Mouse (Mus musculus) hindbrain, embryonic 15.5 days (tissue): ENCODE data around the gene 6430531B16Rik. TPM values are rescaled to one million over a fixed set of nuclear protein-coding genes. Genes with fewer than 3 reads are reported as not detected.

Experiments used
- ATAC-seq: fragments of 200-750 bp; cut with Nextera tagmentation; 2 replicates; pipeline ENCODE4 v1.8.0; 2017; ENCODE audit warnings: low read depth, moderate number of reproducible peaks, moderate TSS enrichment; ENCODE audit not compliant: low FRiP score
- H3K27ac ChIP-seq: fragments of 300-500 bp; sonication (generic); replicated peaks from 2 replicates; pipeline ENCODE4 v1.5.1; 2015; ENCODE audit warnings: mild to moderate bottlenecking, inconsistent platforms
- H3K27me3 ChIP-seq: fragments of 300-500 bp; sonication (generic); 2 replicates; pipeline ENCODE4 v1.6.1; 2015; ENCODE audit warnings: control low read depth, inconsistent platforms
- H3K36me3 ChIP-seq: fragments of 300-500 bp; sonication (generic); 2 replicates; pipeline ENCODE4 v1.6.1; 2015; ENCODE audit warnings: control low read depth, inconsistent platforms
- H3K4me1 ChIP-seq: fragments of 300-500 bp; sonication (generic); replicated peaks from 2 replicates; pipeline ENCODE4 v1.6.1; 2015; ENCODE audit warnings: control low read depth, inconsistent platforms
- H3K4me2 ChIP-seq: fragments of 300-500 bp; sonication (generic); 2 replicates; pipeline ENCODE4 v1.6.1; 2015; ENCODE audit warnings: moderate library complexity, mild to moderate bottlenecking, inconsistent platforms
- H3K4me3 ChIP-seq: fragments of 300-500 bp; sonication (generic); 2 replicates; pipeline ENCODE4 v1.5.1; 2015; ENCODE audit warnings: mild to moderate bottlenecking, inconsistent platforms
- H3K9ac ChIP-seq: fragments of 300-500 bp; sonication (generic); 2 replicates; pipeline ENCODE4 v1.6.1; 2015; ENCODE audit warnings: inconsistent platforms
- H3K9me3 ChIP-seq: fragments of 300-500 bp; sonication (generic); 2 replicates; pipeline ENCODE4 v1.6.1; 2016; ENCODE audit warnings: control low read depth, inconsistent platforms
- WGBS: fragments of 180-500 bp; shearing (Covaris S2); methylation state at CpG from one replicate; pipeline ENCODE4 v1.1.7; 2015; 5-methylcytosine and 5-hydroxymethylcytosine counted together
- polyA plus RNA-seq: library from polyadenylated mRNA; unstranded; fragments of >200 nt; fragmentation: Nextera tagmentation; extraction: Ambion mirVana; gene quantifications from 2 replicates; pipeline ENCODE4 v1.2.1, GENCODE M21; 2015

The 6430531B16Rik gene
- polyA plus RNA-seq, 1 experiment from 2014 or later = 0.97 TPM

DNA sequence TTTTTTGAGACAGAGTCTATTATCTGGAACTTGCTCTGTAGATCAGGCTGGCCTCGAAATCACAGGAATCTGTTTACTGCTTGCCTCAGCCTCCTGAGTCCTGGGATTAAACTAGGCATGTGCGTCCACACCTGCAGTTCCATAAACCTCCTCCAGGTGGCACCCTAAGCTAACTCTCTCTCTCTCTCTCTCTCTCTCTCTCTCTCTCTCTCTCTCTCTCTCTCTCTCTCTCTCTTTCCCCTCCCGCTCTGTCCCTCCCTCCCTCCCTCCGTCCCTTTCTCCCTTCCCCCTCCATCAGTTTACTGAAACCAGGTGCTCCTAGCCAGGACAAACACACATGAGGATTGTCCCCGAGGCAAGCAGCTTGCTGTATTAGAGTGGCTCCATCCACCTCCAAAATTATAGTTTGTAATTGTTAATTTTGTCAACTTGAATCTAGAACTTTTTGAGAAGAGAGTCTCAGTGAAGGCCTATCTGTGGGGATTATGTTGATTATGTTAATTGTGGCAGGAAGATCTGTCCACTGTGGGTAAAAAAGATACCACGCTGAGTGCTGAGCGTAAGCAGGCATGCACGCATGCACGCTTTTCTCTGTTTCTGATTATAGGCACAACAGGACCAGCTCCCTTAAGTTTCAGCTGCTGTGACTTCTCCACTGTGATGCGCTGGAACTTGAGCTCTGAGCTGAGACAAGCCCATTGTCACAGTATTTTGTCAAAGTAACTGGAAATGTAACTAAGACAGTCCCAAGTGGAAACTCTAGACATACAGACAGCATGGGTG lies 9.0 kb downstream of the 6430531B16Rik start:
- ATAC-seq = no peak; the same call in 1 of the 2 replicates
- Histone ChIP-seq H3K4me2 (no peak overlapping the region), H3K27me3 (no peaks in the 10 kb centered on the region), H3K9me3 (no peaks in the 10 kb centered on the region), H3K4me1 (no peaks in the 10 kb centered on the region), H3K4me3 (no peak overlapping the region), H3K9ac (no peak overlapping the region), H3K36me3 (no peaks in the 10 kb centered on the region), H3K27ac (no peak overlapping the region)
- 33% methylated on average over 10 of the region's 10 CpGs for WGBS

DNA sequence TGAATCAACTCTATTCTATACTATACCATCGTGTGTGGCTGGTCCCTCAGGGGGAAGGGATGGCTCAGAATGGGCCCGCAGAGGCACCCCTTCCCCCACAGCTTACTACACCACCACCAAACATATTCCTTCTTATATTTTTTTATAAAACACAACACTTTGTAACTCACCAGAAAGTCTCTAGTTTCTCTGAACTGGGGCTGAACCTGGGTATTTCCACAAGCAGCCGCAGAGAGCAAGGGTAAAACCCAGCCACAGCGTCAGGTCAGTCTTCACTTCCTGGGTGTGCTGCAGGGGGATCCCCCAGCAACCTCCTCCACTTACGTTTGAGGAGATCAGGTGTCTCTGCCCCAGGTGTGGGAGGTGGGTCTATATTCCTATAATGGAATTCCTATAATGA lies 10.1 kb downstream of the 6430531B16Rik start:
- H3K27me3 ChIP-seq = no peaks in the 10 kb centered on the region
- ATAC-seq = no peak
- H3K27ac ChIP-seq = no peak overlapping the region
- H3K4me1 ChIP-seq = no peaks in the 10 kb centered on the region
- no peak overlapping the region for H3K9ac ChIP-seq
- H3K9me3 ChIP-seq = no peaks in the 10 kb centered on the region
- no peak overlapping the region for H3K4me2 ChIP-seq
- 52% methylated on average over 5 of the region's 5 CpGs for WGBS
- H3K4me3 ChIP-seq = no peak overlapping the region
- H3K36me3 ChIP-seq = no peaks in the 10 kb centered on the region

DNA sequence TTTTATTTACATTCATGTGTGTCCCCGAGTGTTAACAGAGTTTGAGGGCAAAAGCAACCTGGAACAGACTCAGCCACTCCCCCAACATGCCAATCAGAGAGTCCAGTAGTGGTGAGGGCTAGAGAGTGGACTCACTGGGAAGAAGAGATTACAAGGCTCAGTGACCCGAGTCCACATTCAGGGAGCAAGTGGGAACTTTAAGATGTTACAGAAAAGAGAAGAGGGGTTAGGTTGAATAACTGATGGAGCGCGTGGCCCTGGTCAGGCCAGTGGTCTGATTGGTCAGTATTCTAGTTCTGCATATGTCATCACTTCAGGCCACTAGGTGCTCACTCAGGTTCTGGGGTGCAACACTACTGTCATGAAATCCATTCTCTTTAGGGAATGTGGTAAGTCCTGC lies 11.4 kb downstream of the 6430531B16Rik start:
- no peaks in the 10 kb centered on the region for H3K36me3 ChIP-seq
- ATAC-seq = no peak
- no peak overlapping the region for H3K4me3 ChIP-seq
- no peak overlapping the region for H3K27ac ChIP-seq
- no peak overlapping the region for H3K4me2 ChIP-seq
- H3K9ac ChIP-seq = no peak overlapping the region
- no peaks in the 10 kb centered on the region for H3K27me3 ChIP-seq
- no peaks in the 10 kb centered on the region for H3K9me3 ChIP-seq
- WGBS = 12% methylated on average over 4 of the region's 4 CpGs
- H3K4me1 ChIP-seq = no peaks in the 10 kb centered on the region

DNA sequence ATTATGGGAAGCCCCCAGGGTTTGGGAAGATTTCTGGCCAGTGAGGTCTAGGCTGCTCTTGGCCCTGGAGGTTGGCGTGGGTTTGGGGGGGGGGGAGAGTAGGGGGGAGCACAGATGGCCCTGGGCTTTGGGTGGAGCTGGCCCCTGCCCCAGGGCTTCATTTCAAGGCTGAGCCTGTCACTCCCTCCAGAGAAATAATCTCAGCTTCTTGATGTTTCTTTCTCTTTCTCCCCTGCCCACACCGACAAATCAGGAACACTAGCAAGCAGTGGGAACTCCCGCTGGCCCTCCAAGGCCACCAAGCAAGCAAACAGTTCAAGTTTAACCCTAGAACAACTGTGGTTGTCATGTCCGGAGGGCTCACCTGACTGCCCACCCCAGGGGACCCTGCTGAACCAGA lies 14.7 kb downstream of the 6430531B16Rik start:
- H3K36me3 ChIP-seq = no peaks in the 10 kb centered on the region
- no peaks in the 10 kb centered on the region for H3K27me3 ChIP-seq
- no peak overlapping the region for H3K27ac ChIP-seq
- no peak overlapping the region for H3K4me2 ChIP-seq
- H3K9ac ChIP-seq = no peak overlapping the region
- H3K9me3 ChIP-seq = no peaks in the 10 kb centered on the region
- no peaks in the 10 kb centered on the region for H3K4me1 ChIP-seq
- ATAC-seq = no peak
- H3K4me3 ChIP-seq = no peak overlapping the region
- WGBS = 62% methylated on average over 4 of the region's 4 CpGs

DNA sequence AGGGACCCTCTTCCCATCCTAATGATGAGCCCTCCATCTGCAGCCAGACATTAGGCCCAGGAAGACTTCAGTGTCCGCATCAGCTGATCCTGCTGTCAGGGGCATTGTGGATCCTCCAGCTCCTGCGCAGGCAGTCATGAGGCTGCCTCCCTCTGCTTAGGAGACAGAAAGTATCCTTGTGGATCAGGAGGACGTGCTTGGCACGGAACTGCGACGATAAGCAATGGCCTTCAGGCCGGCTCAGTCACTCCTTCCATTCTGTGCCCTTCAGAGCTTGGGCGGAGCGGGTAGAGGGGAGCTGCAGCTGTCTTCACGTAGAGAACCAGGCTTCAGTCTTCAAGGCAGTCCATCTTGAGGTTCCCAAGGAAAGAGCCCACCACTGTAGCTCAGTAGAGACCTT lies 17.4 kb downstream of the 6430531B16Rik start:
- H3K36me3 ChIP-seq = no peaks in the 10 kb centered on the region
- H3K27me3 ChIP-seq = no peaks in the 10 kb centered on the region
- no peak for ATAC-seq
- H3K4me1 ChIP-seq = peaks cover 6% of the 10 kb centered on the region; the same call in 1 of the 2 replicates
- WGBS = 91% methylated on average over 10 of the region's 10 CpGs
- no peak overlapping the region for H3K27ac ChIP-seq
- H3K9ac ChIP-seq = no peak overlapping the region
- H3K4me2 ChIP-seq = no peak overlapping the region
- no peak overlapping the region for H3K4me3 ChIP-seq
- no peaks in the 10 kb centered on the region for H3K9me3 ChIP-seq

DNA sequence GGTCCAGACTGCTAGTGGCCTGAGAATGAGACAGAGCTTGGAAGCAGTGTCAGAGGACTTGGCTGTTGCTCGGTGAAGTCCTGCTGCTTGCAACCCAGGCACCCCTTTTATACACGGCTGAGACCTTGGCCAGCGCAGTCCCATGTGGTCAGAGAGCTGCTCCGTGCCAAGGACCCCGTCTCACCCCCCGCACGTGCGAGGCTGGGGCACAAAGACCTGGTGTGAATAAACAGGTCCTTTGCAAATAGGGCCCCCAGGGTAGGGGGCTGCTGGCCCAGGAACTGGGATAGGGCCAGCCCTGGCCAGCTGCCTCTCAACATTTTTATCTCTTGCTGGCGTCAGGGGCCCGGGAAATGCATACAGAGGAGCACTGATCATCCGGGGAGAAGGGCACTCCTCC lies 20.6 kb downstream of the 6430531B16Rik start:
- Histone ChIP-seq H3K27ac (no peak overlapping the region), H3K36me3 (no peaks in the 10 kb centered on the region), H3K4me2 (no peak overlapping the region), H3K9me3 (no peaks in the 10 kb centered on the region), H3K9ac (no peak overlapping the region), H3K4me1 (peaks cover 6% of the 10 kb centered on the region; the same call in 1 of the 2 replicates), H3K27me3 (no peaks in the 10 kb centered on the region), H3K4me3 (no peak overlapping the region)
- 27% methylated on average over 11 of the region's 11 CpGs for WGBS
- peak; percentile 76 for ATAC-seq

DNA sequence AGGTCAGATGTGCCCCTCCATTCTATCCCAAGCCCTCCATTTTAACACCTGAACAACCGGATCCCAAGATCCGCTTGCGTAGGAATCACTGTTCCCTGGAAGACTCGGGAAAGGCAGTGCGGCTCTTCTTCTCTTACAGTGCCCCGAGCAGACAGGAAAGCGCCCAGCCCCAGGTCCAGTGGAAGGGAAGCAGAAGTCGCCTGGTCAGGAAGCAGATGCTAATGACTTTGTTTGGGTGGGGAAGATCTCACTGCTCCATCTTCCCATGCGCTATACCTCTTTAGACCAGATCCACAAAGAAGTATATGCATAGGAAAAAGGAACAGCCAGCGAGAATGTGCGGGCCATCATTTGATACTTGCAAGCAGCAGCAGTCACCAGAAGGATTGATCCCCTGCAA lies 21.1 kb downstream of the 6430531B16Rik start:
- Histone ChIP-seq H3K9me3 (no peaks in the 10 kb centered on the region), H3K9ac (no peak overlapping the region), H3K4me2 (no peak overlapping the region), H3K4me3 (no peak overlapping the region), H3K36me3 (no peaks in the 10 kb centered on the region), H3K4me1 (peaks cover 6% of the 10 kb centered on the region; the same call in 1 of the 2 replicates), H3K27me3 (0 out of 2 replicates have a peak, but pooled peaks cover 2% of the 10 kb centered on the region), H3K27ac (no peak overlapping the region)
- WGBS = 60% methylated on average over 11 of the region's 11 CpGs
- ATAC-seq = no peak

DNA sequence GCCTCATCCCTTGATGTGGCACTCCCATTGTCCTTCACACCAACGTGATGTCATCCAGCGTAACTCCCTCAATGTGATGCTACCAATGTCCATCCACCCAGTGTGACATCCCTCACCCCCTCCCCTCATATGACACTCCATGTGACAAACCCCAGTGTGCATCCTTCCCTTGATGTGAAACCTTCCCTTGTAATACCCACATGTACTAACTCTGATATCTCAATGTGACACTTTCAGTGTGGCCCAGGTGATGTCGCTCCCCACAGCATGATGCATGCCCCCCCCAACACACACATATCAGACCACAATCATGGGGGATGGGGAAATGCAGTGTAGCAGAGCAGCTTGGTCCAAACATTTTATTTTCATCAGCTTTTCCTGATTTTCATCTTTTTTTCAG lies 21.9 kb downstream of the 6430531B16Rik start:
- no peak overlapping the region for H3K27ac ChIP-seq
- H3K4me2 ChIP-seq = no peak overlapping the region
- no peaks in the 10 kb centered on the region for H3K9me3 ChIP-seq
- H3K36me3 ChIP-seq = no peaks in the 10 kb centered on the region
- H3K4me3 ChIP-seq = no peak overlapping the region
- no peak for ATAC-seq
- H3K9ac ChIP-seq = no peak overlapping the region
- peaks cover 9% of the 10 kb centered on the region for H3K27me3 ChIP-seq
- H3K4me1 ChIP-seq = peaks cover 6% of the 10 kb centered on the region; the same call in 1 of the 2 replicates
- WGBS = 80% methylated on average over 3 of the region's 3 CpGs

DNA sequence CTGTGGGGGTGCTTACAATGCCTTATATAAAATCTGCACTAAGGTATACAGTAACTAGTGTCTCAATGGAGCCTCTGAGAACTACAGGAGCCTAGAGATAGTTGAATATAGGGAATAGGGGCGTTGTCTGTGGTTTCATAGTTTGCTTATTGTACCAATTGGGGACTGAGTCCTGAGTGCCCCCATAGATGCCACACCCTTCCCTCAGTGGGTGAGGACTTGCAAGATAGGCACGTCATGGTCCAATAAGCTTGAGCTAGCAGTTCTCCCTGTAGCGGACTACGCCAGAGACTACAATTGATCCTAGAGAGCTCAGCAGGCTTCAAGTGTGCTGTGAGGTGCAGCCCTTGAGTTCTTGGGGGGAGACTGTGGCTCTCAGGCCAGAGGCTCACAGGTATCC lies 23.1 kb downstream of the 6430531B16Rik start:
- Histone ChIP-seq H3K27ac (no peak overlapping the region), H3K27me3 (peaks cover 15% of the 10 kb centered on the region), H3K36me3 (no peaks in the 10 kb centered on the region), H3K9me3 (no peaks in the 10 kb centered on the region), H3K4me1 (peaks cover 15% of the 10 kb centered on the region), H3K4me2 (no peak overlapping the region), H3K4me3 (no peak overlapping the region), H3K9ac (no peak overlapping the region)
- 85% methylated on average over 4 of the region's 4 CpGs for WGBS
- no peak for ATAC-seq

DNA sequence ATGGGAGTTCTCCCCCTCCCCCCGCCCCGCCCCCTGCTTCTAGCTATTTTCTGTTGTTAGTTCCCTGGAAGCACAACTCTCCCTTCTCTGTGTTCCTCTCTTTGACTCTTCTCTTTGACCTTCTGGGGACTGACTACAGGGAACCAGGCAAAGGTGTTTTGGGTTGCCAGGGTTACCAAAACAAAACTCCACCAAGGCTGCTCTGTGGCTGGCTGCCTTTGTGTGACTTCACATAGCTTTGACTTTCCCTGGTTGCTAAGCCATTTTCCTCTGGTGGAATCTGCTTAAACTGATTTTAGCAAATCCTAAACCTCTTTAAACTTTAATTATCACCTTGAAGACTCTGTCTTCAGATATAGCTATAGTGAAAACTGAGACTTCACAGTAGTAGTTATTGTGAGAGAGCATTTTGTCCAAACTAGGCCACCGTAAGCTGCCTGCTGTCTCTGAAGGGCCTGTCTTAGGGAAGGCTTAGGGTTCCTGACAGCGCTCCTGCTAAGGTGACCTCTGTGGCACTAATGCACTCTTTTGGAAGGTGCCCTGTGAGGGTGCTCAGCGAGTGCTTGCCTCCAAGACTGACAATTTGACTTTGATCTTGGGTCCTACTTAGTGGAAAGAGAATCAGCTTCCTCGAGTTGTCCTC lies 26.4 kb downstream of the 6430531B16Rik start:
- peaks cover 44% of the 10 kb centered on the region for H3K27me3 ChIP-seq

DNA sequence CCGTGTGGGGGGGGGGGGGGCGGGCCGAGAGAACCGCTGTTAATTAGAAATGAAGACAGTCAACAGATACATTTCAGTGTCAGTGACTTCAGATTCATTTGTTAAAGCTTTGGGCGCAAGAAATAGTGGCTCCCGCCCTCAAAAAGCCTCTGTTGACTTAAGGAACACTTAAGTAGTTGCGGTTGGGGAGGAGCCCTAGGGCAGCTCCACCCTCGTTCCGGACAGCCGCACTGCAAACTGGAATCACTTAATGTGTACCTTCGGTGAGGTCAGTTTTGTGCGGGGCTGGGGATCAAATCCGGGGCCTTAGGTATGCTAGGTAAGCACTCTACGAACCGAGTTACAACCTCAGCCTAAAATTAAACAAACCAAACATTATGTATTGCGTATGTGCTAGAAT lies 27.5 kb downstream of the 6430531B16Rik start:
- Histone ChIP-seq H3K9me3 (no peaks in the 10 kb centered on the region), H3K4me2 (peak overlapping the region; percentile 84), H3K4me3 (peak overlapping the region; percentile 42), H3K27me3 (peaks cover 53% of the 10 kb centered on the region), H3K36me3 (no peaks in the 10 kb centered on the region), H3K27ac (no peak overlapping the region), H3K9ac (no peak overlapping the region), H3K4me1 (peaks cover 16% of the 10 kb centered on the region)
- 6% methylated on average over 16 of the region's 16 CpGs for WGBS
- ATAC-seq = no peak

More for the DNA sequence above, 26.4 kb downstream of the 6430531B16Rik start:
- no peaks in the 10 kb centered on the region for H3K36me3 ChIP-seq
- 54% methylated on average over 6 of the region's 6 CpGs for WGBS
- ATAC-seq = no peak
- H3K9ac ChIP-seq = no peak overlapping the region
- no peak overlapping the region for H3K27ac ChIP-seq
- H3K4me2 ChIP-seq = no peak overlapping the region
- H3K4me3 ChIP-seq = no peak overlapping the region
- peaks cover 16% of the 10 kb centered on the region for H3K4me1 ChIP-seq
- no peaks in the 10 kb centered on the region for H3K9me3 ChIP-seq

DNA sequence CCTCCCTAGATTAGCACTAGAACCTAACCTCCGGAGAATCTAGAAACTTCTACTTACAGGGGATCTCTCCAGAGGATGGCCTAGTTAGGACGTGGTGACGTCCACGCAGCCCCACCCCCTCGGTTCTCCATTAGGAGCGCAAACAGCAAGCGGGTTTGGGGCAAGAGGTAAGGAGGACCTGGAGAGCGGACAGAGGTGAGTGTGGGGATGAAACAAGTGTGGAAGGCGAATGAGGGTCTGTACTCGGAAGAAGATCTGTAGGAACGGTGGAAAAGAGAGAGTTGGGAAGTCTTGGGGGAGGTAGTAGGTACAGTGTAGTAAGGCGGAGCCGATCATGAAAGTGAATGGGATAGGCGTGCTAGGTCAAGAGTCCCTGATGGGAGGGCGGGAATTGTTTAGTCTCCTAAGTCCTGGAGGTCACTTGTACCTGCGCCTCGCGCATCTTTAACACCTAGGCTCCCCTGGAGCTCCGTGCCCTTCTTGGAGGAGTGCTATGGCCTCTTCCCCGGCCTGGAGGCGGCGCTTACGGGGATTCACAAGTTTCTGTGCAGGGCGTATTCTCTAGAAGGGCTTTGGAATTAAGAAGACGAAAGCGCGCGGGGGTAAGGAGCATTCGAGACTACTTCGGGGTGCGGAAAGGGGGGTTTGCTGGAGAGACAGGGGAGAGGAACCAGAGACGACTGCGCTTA lies 28.1 kb downstream of the 6430531B16Rik start:
- Histone ChIP-seq H3K4me2 (peak overlapping the region; percentile 84), H3K9me3 (no peaks in the 10 kb centered on the region), H3K27ac (no peak overlapping the region), H3K9ac (peak overlapping the region; percentile 42), H3K36me3 (no peaks in the 10 kb centered on the region), H3K27me3 (peaks cover 60% of the 10 kb centered on the region), H3K4me3 (peak overlapping the region; percentile 42), H3K4me1 (peaks cover 16% of the 10 kb centered on the region)
- WGBS = under 1% methylated on average over 33 of the region's 33 CpGs
- ATAC-seq = peak; percentile 75; the same call in 1 of the 2 replicates
